Mouse (Mus musculus) cortical plate, adult 2 months (tissue): Measurements from ENCODE around the gene Smc3. TPM values are rescaled to one million over a fixed set of nuclear protein-coding genes. Genes with fewer than 3 reads are reported as not detected.
"Not testable (repeated sequence)": the region's sequence is repeated elsewhere in the genome, so short reads cannot be mapped to it uniquely, and the experiment has no call there.

Source experiments
- H3K27ac ChIP-seq: fragments of 200-500 bp; 2 replicates; pipeline ENCODE4 v1.5.1; 2012; ENCODE audit warnings: low read length, control low read depth, inconsistent platforms; ENCODE audit not compliant: insufficient read depth
- H3K4me1 ChIP-seq: fragments of 200-500 bp; 2 replicates; pipeline ENCODE4 v1.6.1; 2011; ENCODE audit warnings: low read length; ENCODE audit not compliant: control insufficient read depth, insufficient read depth
- H3K4me3 ChIP-seq: fragments of 200-500 bp; 2 replicates; pipeline ENCODE4 v1.5.1; 2011; ENCODE audit warnings: mild to moderate bottlenecking, low read length, control low read depth; ENCODE audit not compliant: insufficient read depth
- CTCF ChIP-seq: fragments of 200-500 bp; IDR thresholded peaks from 2 replicates; pipeline ENCODE4 v1.5.1; 2011; ENCODE audit warnings: mild to moderate bottlenecking, control low read depth, low read length; ENCODE audit not compliant: insufficient read depth; ENCODE audit errors: extremely low read depth
- POLR2A ChIP-seq: fragments of 200-500 bp; IDR thresholded peaks from 2 replicates; pipeline ENCODE4 v1.6.1; 2011; ENCODE audit warnings: mild to moderate bottlenecking, low read length, control low read depth; ENCODE audit not compliant: insufficient read depth; ENCODE audit errors: extremely low read depth
- polyA plus RNA-seq: library from polyadenylated mRNA; depleted of rRNA; stranded (reverse); fragments of >200 nt; gene quantifications from 2 replicates; pipeline ENCODE4 v1.2.3, GENCODE M21; 2012

Gene Smc3
- polyA plus RNA-seq, 1 experiment, result 21.6 TPM

DNA sequence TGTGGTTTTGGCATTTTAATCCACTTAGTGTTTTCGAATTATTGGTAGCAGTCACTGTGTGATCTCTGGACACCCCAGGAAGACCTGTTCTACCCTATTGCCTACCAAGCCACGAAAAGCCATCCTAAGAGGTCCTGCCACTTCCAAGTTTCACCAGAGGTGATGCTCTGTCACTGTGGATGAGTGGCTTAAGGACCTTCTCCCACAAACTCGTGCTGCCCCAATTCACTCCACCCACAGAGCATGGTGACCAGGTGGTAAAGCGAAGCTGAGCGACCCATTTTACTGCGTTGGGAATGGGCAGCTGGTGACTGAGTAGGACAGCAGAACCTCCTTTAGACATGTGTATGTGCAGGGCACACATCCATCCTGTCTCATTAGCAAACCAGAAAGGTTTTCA, 49.2 kb downstream of the Smc3 start:
- Histone ChIP-seq H3K27ac (no peak overlapping the region), H3K4me3 (no peak overlapping the region), H3K4me1 (no peaks in the 10 kb centered on the region)
- TF ChIP-seq POLR2A (no peak), CTCF (peak; percentile 57)

- Histone ChIP-seq H3K4me3 (no peak overlapping the region), H3K27ac (no peak overlapping the region), H3K4me1 (no peaks in the 10 kb centered on the region)
- TF ChIP-seq CTCF (no peak), POLR2A (no peak)
Observed at GRCm38 (mm10) chr19:53649802-53650201, 49.6 kb downstream of the Smc3 start.

GRCm38 (mm10) chr19:53650921-53651320, 50.7 kb downstream of the Smc3 start:
- Histone ChIP-seq H3K27ac (no peak overlapping the region), H3K4me3 (no peak overlapping the region), H3K4me1 (no peaks in the 10 kb centered on the region)
- TF ChIP-seq CTCF (no peak), POLR2A (no peak)

DNA sequence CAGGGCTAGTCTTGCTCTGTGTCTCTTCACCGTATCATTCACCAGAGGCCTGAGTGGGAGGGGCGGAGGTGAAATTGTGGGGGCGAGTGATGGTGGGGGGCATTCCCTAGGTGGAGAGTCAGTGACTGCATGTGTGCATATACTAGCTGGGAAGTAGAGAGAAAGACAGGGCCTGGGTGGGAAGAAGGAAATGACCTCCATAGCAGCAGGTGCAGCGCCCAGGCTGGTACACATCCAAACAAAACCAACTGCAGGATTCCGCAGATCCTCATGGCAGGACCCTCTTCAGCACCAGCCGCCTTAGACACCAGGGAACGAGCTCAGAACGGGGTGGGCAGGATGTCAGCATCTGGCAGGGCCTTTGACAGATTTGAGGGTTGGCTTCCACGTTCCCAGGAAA, 52.1 kb downstream of the Smc3 start:
- H3K27ac ChIP-seq, result no peak overlapping the region
- no peaks in the 10 kb centered on the region for H3K4me1 ChIP-seq
- TF ChIP-seq POLR2A (no peak), CTCF (no peak)
- H3K4me3 ChIP-seq, result no peak overlapping the region

GRCm38 (mm10) chr19:53653624-53654467, 53.6 kb downstream of the Smc3 start:
- Histone ChIP-seq H3K4me3 (no peak overlapping the region), H3K27ac (no peak overlapping the region), H3K4me1 (no peaks in the 10 kb centered on the region)
- TF ChIP-seq CTCF, result no peak
- no peak for TF ChIP-seq POLR2A

GRCm38 (mm10) chr19:53656443-53656842, 56.2 kb downstream of the Smc3 start:
- not testable (repeated sequence) for H3K27ac ChIP-seq, H3K4me1 ChIP-seq, H3K4me3 ChIP-seq

DNA sequence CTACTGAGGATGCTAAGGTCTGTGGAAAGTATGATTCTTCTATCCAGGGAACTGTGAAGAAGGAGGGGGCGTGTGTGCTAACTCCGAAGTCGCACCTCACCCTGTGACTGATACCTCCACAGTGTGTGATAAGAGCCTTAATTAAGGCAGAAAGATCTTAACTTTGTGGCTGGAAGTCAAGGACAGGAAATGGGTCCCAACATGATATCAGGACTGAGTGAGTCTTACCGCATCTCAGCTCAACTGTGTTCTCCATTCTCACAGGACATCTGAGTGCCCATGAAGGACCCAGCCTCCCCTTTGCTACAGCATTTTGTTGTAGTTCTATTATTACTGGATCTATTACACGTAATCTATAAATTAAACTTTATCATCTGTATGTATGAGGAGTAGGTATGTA, 57.2 kb downstream of the Smc3 start:
- no peak overlapping the region for H3K27ac ChIP-seq
- no peak for TF ChIP-seq CTCF
- TF ChIP-seq POLR2A, result no peak

DNA sequence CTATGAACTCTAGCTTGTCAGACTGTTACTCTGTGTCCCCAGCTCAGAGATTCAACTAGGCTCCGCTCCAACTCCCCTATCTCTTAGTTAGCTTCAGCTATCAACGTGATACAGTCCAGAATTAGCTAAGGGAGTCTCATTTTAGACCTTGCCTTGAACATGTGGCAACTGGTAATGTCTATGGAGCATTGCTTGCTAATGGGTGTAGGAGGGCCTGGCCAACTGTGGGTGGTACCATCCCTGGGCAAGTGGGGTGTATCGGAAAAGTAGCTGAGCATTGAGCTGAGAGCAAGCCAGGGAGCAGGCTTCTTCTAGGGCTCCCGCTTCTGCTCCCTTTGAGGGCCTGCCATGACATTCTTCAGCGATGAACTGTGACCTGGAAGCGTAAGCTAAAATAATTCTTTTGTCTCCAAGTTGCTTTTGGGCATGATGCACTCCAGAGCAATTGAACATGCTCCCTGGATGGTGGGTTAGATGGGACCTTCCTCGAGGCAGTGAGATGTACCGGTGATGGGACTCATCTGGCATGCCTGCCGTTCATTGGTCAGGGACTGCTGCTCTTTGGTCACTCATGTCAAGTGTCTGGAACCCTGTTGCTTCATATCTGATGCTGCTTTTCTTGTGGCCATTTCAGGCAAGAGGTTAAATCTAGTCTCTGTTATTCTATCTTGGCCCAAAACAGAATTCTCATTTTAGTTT, 60.7 kb downstream of the Smc3 start:
- no peak overlapping the region for H3K27ac ChIP-seq
- no peak overlapping the region for H3K4me3 ChIP-seq
- TF ChIP-seq POLR2A (no peak), CTCF (no peak)
- 0 out of 2 replicates have a peak, but pooled peaks cover 3% of the 10 kb centered on the region for H3K4me1 ChIP-seq

More for the DNA sequence above, 57.2 kb downstream of the Smc3 start:
- Histone ChIP-seq H3K4me3 (no peak overlapping the region), H3K4me1 (0 out of 2 replicates have a peak, but pooled peaks cover 2% of the 10 kb centered on the region)

GRCm38 (mm10) chr19:53661938-53662722, 61.9 kb downstream of the Smc3 start:
- no peak for TF ChIP-seq POLR2A
- TF ChIP-seq CTCF, result no peak
- Histone ChIP-seq H3K4me3 (no peak overlapping the region), H3K27ac (no peak overlapping the region), H3K4me1 (0 out of 2 replicates have a peak, but pooled peaks cover 3% of the 10 kb centered on the region)
